Mouse (Mus musculus): ENCODE measurements around the gene B9d2.

- TF ChIP-seq E2F4 (IDR thresholded peaks at IDR 0.05; ENCODE audit: insufficient read depth) (no peak), MYOD1 (IDR thresholded peaks at IDR 0.05; ENCODE audit: control insufficient read depth in 1 of 3, insufficient read length in 2 of 3, low read depth in 2 of 3) (no peak), MAX (IDR thresholded peaks at IDR 0.05; ENCODE audit: low read depth) (no peak), POLR2A (IDR thresholded peaks at IDR 0.05; ENCODE audit: insufficient read length, low read depth) (no peak), TCF12 (IDR thresholded peaks at IDR 0.05; ENCODE audit: insufficient read depth, poor library complexity, severe bottlenecking) (no peak), REST (IDR thresholded peaks at IDR 0.05; ENCODE audit: insufficient read depth, insufficient read length) (no peak)
Observed at GRCm38 (mm10) chr7:25671686-25672085, 8.9 kb upstream of the B9d2 start.
